Mouse (Mus musculus) embryonic fibroblast, embryonic 13.5 days (primary cell): Measurements from ENCODE around the gene Dohh.

Experiments
- CTCF ChIP-seq: IDR thresholded peaks from 2 replicates; pipeline ENCODE4 v1.5.1; 2011; ENCODE audit warnings: mild to moderate bottlenecking, control low read depth, low read length, moderate library complexity, borderline replicate concordance; ENCODE audit not compliant: insufficient read depth
- POLR2A ChIP-seq: IDR thresholded peaks from 2 replicates; pipeline ENCODE4 v1.6.1; 2011; ENCODE audit warnings: low read depth, mild to moderate bottlenecking, control low read depth, low read length, moderate library complexity

GRCm38 (mm10) chr10:81425236-81425850 lies 41.1 kb downstream of the Dohh start:
- TF ChIP-seq POLR2A (peak; percentile 53; the same call in 1 of the 2 replicates), CTCF (no peak)
